Mouse (Mus musculus) limb, embryonic 13.5 days (tissue): ENCODE results near the gene Rinl. TPM values are rescaled to one million over a fixed set of nuclear protein-coding genes. Genes with fewer than 3 reads are reported as not detected.

ENCODE experiments used
- ATAC-seq: fragments of 200-750 bp; cut with Nextera tagmentation; 2 replicates; pipeline ENCODE4 v1.8.0; 2017; ENCODE audit warnings: low read depth, moderate number of reproducible peaks, moderate TSS enrichment; ENCODE audit not compliant: low FRiP score
- H3K27ac ChIP-seq: fragments of 300-500 bp; sonication (generic); 2 replicates; pipeline ENCODE4 v1.5.1; 2015; ENCODE audit warnings: inconsistent platforms, mild to moderate bottlenecking, moderate library complexity
- H3K27me3 ChIP-seq: fragments of 300-500 bp; sonication (generic); 2 replicates; pipeline ENCODE4 v1.6.1; 2015; ENCODE audit warnings: mild to moderate bottlenecking, inconsistent platforms
- H3K36me3 ChIP-seq: fragments of 300-500 bp; sonication (generic); 2 replicates; pipeline ENCODE4 v1.6.1; 2015; ENCODE audit warnings: inconsistent platforms, mild to moderate bottlenecking, moderate library complexity
- H3K4me1 ChIP-seq: fragments of 300-500 bp; sonication (generic); 2 replicates; pipeline ENCODE4 v1.6.1; 2015; ENCODE audit warnings: inconsistent platforms
- H3K4me2 ChIP-seq: fragments of 300-500 bp; sonication (generic); replicated peaks from 2 replicates; pipeline ENCODE4 v1.6.1; 2015; ENCODE audit warnings: inconsistent platforms, mild to moderate bottlenecking, moderate library complexity
- H3K4me3 ChIP-seq: fragments of 300-500 bp; sonication (generic); 2 replicates; pipeline ENCODE4 v1.5.1; 2015; ENCODE audit warnings: moderate library complexity, mild to moderate bottlenecking, inconsistent platforms
- H3K9ac ChIP-seq: fragments of 300-500 bp; sonication (generic); 2 replicates; pipeline ENCODE4 v1.6.1; 2015; ENCODE audit warnings: mild to moderate bottlenecking, inconsistent platforms
- H3K9me3 ChIP-seq: fragments of 300-500 bp; sonication (generic); 2 replicates; pipeline ENCODE4 v1.6.1; 2016; ENCODE audit warnings: inconsistent platforms
- WGBS: fragments of 180-500 bp; shearing (Covaris S2); methylation state at CpG from one replicate; pipeline ENCODE4 v1.1.7; 2015; 5-methylcytosine and 5-hydroxymethylcytosine counted together
- polyA plus RNA-seq: library from polyadenylated mRNA; unstranded; fragments of >200 nt; fragmentation: Nextera tagmentation; extraction: Ambion mirVana; gene quantifications from 2 replicates; pipeline ENCODE4 v1.2.1, GENCODE M21; 2015

Rinl gene
- polyA plus RNA-seq, 1 experiment from 2014 or later: 3.1 TPM

DNA sequence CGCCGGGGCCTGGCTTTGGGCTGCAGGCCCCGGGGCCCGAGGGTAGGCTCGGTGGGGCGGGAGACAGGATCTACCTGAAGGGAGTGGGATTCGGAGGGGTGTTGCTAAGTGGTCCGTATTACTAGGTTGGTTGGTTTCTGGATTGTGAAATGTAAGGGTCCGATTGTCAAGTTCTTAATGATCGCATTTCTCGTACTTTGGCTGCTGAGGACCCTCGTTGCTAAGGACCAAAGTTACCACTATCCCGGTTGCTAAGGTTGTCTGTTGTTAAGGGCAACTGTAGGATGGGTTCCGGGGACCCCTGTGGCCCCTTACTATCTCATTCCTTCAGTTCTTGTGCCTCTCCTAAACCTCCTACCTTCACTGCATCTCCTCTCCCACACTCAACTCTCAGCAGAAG lies 21.9 kb upstream of the Rinl start:
- WGBS: 2% methylated on average over 14 of the region's 14 CpGs
- H3K27ac ChIP-seq: no peak overlapping the region
- no peak for ATAC-seq
- H3K4me2 ChIP-seq: peak overlapping the region; percentile 69
- H3K9ac ChIP-seq: peak overlapping the region; percentile 75
- no peaks in the 10 kb centered on the region for H3K9me3 ChIP-seq
- H3K36me3 ChIP-seq: peaks cover 4% of the 10 kb centered on the region
- no peaks in the 10 kb centered on the region for H3K27me3 ChIP-seq
- H3K4me3 ChIP-seq: peak overlapping the region; percentile 79
- H3K4me1 ChIP-seq: peaks cover 22% of the 10 kb centered on the region

GRCm38 (mm10) chr7:28767462-28767965 lies 21.3 kb upstream of the Rinl start, which contains the start of gene Nfkbib:
TSS of gene Nfkbib (minus strand) at chr7:28767512.
- WGBS: 60% methylated on average over 7 of the region's 7 CpGs
- H3K4me1 ChIP-seq: peaks cover 22% of the 10 kb centered on the region

DNA sequence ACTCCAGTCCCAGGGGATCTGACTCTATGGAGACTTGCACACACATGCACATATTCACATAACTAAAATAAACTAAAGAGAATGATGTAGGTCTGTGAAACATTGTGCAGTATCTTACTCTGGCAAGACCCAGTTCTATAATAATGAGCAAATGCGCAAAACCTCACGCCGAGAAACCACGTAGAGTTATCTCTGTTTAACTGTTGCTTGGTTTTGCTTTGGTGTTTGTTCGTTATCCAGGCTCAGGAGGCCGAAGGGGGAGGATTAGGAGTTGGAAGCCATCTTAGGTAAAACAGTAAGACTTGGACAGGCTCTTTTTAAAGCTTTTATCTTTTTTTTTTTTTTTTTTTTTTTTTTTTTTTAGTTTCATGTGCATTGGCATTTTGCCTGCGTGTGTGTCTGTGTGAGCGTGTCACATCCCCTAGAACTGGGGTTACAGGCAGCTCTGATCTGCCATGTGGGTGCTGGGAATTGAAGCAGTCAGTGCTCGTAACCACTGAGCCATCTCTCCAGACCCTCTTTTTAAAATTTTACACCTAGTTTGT lies 19.3 kb upstream of the Rinl start:
- Histone ChIP-seq H3K27me3 (no peaks in the 10 kb centered on the region), H3K4me2 (no peak overlapping the region), H3K4me3 (no peak overlapping the region), H3K27ac (no peak overlapping the region), H3K9ac (no peak overlapping the region), H3K36me3 (peaks cover 20% of the 10 kb centered on the region), H3K9me3 (no peaks in the 10 kb centered on the region), H3K4me1 (peaks cover 22% of the 10 kb centered on the region)
- ATAC-seq: no peak
- WGBS: 93% methylated on average over 9 of the region's 9 CpGs

More at GRCm38 (mm10) chr7:28767462-28767965, 21.3 kb upstream of the Rinl start, which contains the start of gene Nfkbib:
- no peak for ATAC-seq
- peaks cover 8% of the 10 kb centered on the region for H3K36me3 ChIP-seq
- H3K9ac ChIP-seq: peak within 1 kb of the TSS; percentile 80
- no peaks in the 10 kb centered on the region for H3K27me3 ChIP-seq
- H3K4me2 ChIP-seq: peak within 1 kb of the TSS; percentile 77
- H3K4me3 ChIP-seq: peak within 1 kb of the TSS; percentile 79
- H3K27ac ChIP-seq: no peak within 1 kb of the TSS
- H3K9me3 ChIP-seq: no peaks in the 10 kb centered on the region

GRCm38 (mm10) chr7:28770309-28770708 lies 18.5 kb upstream of the Rinl start:
- H3K27ac ChIP-seq: no peak overlapping the region
- H3K27me3 ChIP-seq: no peaks in the 10 kb centered on the region
- no peak for ATAC-seq
- H3K9me3 ChIP-seq: no peaks in the 10 kb centered on the region
- peaks cover 28% of the 10 kb centered on the region for H3K36me3 ChIP-seq
- H3K9ac ChIP-seq: no peak overlapping the region
- WGBS: 90% methylated on average over 3 of the region's 3 CpGs
- H3K4me1 ChIP-seq: peaks cover 20% of the 10 kb centered on the region
- H3K4me2 ChIP-seq: no peak overlapping the region
- H3K4me3 ChIP-seq: no peak overlapping the region

- H3K36me3 ChIP-seq: peaks cover 42% of the 10 kb centered on the region
- H3K4me2 ChIP-seq: no peak overlapping the region
- WGBS: 96% methylated on average over 11 of the region's 11 CpGs
- ATAC-seq: no peak
- no peak overlapping the region for H3K27ac ChIP-seq
- no peaks in the 10 kb centered on the region for H3K27me3 ChIP-seq
- no peaks in the 10 kb centered on the region for H3K9me3 ChIP-seq
- no peak overlapping the region for H3K9ac ChIP-seq
- H3K4me1 ChIP-seq: peaks cover 13% of the 10 kb centered on the region
- no peak overlapping the region for H3K4me3 ChIP-seq
Observed at GRCm38 (mm10) chr7:28771867-28772266, 16.9 kb upstream of the Rinl start.

DNA sequence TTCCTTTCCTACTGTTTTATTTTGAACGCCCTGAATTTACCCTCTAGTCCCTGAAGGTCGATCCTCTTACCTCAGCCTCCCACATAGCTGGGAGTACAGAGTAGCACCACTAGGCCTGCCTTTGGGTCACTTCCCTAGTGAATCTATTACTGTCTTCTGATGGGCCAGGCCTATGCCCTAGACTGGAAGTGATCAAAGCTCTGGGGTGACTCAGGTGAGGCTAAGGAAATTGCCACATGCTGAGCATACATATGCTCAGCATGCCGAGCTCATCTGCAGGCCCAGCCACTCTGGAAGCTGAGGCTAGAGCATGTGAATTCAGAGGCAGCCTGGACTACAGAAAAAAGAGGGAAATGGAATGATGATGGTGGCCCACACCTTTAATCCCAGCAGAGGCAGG lies 15.6 kb upstream of the Rinl start:
- no peak; the same call in 1 of the 2 replicates for ATAC-seq
- Histone ChIP-seq H3K4me2 (no peak overlapping the region), H3K27me3 (no peaks in the 10 kb centered on the region), H3K4me1 (peaks cover under 1% of the 10 kb centered on the region; the same call in 1 of the 2 replicates), H3K9ac (no peak overlapping the region), H3K9me3 (no peaks in the 10 kb centered on the region), H3K27ac (no peak overlapping the region), H3K4me3 (no peak overlapping the region), H3K36me3 (peaks cover 52% of the 10 kb centered on the region)
- 68% methylated on average over 3 of the region's 3 CpGs for WGBS

- no peak overlapping the region for H3K4me3 ChIP-seq
- H3K9me3 ChIP-seq: no peaks in the 10 kb centered on the region
- H3K27ac ChIP-seq: 0 out of 2 replicates have a peak overlapping the region, but pooled peaks have one; percentile 15
- H3K4me1 ChIP-seq: no peaks in the 10 kb centered on the region
- no peaks in the 10 kb centered on the region for H3K27me3 ChIP-seq
- 83% methylated on average over 12 of the region's 12 CpGs for WGBS
- peak; percentile 41; the same call in 1 of the 2 replicates for ATAC-seq
- peaks cover 59% of the 10 kb centered on the region for H3K36me3 ChIP-seq
- no peak overlapping the region for H3K9ac ChIP-seq
- H3K4me2 ChIP-seq: no peak overlapping the region
Observed at GRCm38 (mm10) chr7:28774164-28774563, 14.6 kb upstream of the Rinl start.

GRCm38 (mm10) chr7:28775129-28775528 lies 13.6 kb upstream of the Rinl start:
- no peaks in the 10 kb centered on the region for H3K27me3 ChIP-seq
- peaks cover 59% of the 10 kb centered on the region for H3K36me3 ChIP-seq
- WGBS: 91% methylated on average over 7 of the region's 7 CpGs
- H3K27ac ChIP-seq: no peak overlapping the region
- no peak overlapping the region for H3K4me2 ChIP-seq
- H3K4me1 ChIP-seq: peaks cover 1% of the 10 kb centered on the region
- H3K4me3 ChIP-seq: no peak overlapping the region
- no peak overlapping the region for H3K9ac ChIP-seq
- no peaks in the 10 kb centered on the region for H3K9me3 ChIP-seq
- no peak for ATAC-seq

DNA sequence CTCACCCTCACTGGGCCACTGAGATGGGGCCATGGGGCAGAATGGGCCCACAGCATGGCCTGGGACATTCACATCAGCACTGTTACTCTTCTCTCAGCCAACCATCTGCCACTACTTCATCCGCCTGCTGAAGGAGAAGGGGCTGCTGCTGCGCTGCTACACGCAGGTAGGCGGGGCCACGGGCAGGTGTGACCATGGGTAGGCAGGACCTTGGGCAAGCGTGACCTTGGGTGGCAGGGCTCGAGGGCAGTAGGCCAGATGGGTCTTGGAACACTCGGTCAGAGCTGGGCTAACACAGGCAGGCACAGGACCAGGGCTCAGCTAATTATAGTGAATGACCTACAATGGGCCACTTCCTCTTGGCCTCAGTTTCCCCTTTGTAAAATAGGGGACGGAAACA lies 9.9 kb upstream of the Rinl start:
- Histone ChIP-seq H3K4me3 (no peak overlapping the region), H3K27me3 (no peaks in the 10 kb centered on the region), H3K9ac (no peak overlapping the region), H3K9me3 (no peaks in the 10 kb centered on the region), H3K36me3 (peaks cover 62% of the 10 kb centered on the region), H3K4me1 (peaks cover 9% of the 10 kb centered on the region), H3K4me2 (no peak overlapping the region), H3K27ac (no peak overlapping the region)
- WGBS: 80% methylated on average over 9 of the region's 9 CpGs
- no peak for ATAC-seq

DNA sequence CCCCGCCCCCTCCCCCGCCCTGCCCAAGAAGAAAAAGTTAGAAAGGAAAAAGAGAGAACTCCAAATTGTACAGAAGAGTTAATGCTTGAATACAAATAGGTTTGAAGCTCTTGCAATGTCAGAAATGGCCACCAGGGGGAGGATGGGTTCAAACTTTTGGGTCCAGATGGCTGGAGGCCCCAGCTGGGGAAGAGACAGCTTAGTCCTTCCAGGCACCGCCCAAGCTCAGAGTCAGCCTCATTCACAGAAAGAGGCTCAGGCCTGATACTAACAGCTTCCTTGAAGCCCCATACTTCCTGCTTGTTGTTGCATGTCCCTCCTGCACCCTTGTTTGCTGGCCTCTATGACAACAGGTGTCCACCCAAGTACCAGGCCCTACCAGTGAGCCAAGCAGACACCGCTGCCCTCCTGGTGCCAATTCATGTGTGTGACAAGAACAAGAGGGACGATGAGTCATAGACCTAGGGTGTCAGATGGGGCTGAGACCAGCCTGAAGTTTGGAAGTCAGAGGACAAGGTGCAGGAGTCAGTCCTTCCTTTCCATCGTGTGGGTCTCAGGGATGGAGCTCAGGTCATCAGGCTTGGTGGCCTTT lies 8.6 kb upstream of the Rinl start:
- Histone ChIP-seq H3K9me3 (no peaks in the 10 kb centered on the region), H3K4me3 (no peak overlapping the region), H3K4me2 (no peak overlapping the region; the same call in 1 of the 2 replicates), H3K9ac (no peak overlapping the region), H3K36me3 (peaks cover 62% of the 10 kb centered on the region), H3K4me1 (peaks cover 9% of the 10 kb centered on the region), H3K27me3 (no peaks in the 10 kb centered on the region), H3K27ac (0 out of 2 replicates have a peak overlapping the region, but pooled peaks have one; percentile 52)
- 0 out of 2 replicates have a peak, but pooled peaks have one; percentile 39 for ATAC-seq
- WGBS: 48% methylated on average over 6 of the region's 6 CpGs

DNA sequence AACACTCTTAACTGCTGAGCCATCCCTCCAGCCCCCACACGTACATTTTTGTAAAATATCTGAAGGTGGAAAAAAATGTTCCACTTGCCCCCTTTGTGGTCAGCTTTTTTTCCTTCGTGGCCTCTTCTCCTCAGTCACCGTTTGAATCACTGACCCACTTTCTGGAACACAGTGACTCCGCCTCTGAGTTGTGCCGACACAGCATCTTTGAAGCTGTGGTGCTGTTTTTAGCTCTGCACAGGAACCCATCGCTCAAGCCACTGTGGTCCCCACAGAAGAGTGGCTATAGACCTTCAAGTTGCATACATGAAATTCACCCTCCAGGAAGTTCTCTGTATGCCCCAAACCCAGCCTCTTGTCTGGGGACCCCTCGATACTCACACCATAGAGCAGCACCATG lies 7.9 kb upstream of the Rinl start:
- Histone ChIP-seq H3K36me3 (peaks cover 62% of the 10 kb centered on the region), H3K4me1 (peaks cover 9% of the 10 kb centered on the region), H3K4me2 (no peak overlapping the region), H3K4me3 (no peak overlapping the region), H3K27me3 (no peaks in the 10 kb centered on the region), H3K27ac (no peak overlapping the region), H3K9ac (no peak overlapping the region), H3K9me3 (no peaks in the 10 kb centered on the region)
- 82% methylated on average over 7 of the region's 7 CpGs for WGBS
- no peak for ATAC-seq

GRCm38 (mm10) chr7:28781261-28781663 lies 7.5 kb upstream of the Rinl start:
- peaks cover 9% of the 10 kb centered on the region for H3K4me1 ChIP-seq
- H3K27me3 ChIP-seq: no peaks in the 10 kb centered on the region
- 87% methylated on average over 8 of the region's 8 CpGs for WGBS
- H3K4me3 ChIP-seq: no peak overlapping the region
- ATAC-seq: no peak
- H3K36me3 ChIP-seq: peaks cover 64% of the 10 kb centered on the region
- H3K27ac ChIP-seq: no peak overlapping the region
- no peaks in the 10 kb centered on the region for H3K9me3 ChIP-seq
- no peak overlapping the region for H3K4me2 ChIP-seq
- no peak overlapping the region for H3K9ac ChIP-seq
